Mouse (Mus musculus): Measurements from ENCODE around the gene Gas2.

DNA sequence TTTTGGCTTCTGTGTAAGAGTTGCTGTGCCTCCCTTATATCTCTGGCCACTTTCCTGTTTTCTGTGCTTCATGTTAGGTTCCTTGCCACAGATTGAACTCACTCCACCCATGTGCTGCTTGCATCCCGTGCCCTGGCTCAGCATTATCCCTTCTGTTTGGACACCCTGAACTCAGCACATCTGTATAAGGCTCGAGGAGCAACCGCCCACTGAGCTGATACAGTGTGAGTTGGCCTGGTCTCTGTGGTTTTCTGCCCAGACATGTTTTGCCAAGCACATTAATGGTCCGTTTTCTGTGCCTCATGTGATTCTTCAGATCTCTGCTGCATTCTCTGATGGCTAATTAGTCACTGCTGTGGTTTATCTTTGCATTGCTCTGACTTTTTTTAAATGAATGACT, 105.8 kb downstream of the Gas2 start:
- TF ChIP-seq FLI1 (IDR thresholded peaks at IDR 0.05; ENCODE audit: low read length) (no peak), GATA1 (IDR thresholded peaks at IDR 0.05; ENCODE audit: borderline replicate concordance, low read length) (no peak)
